Mouse (Mus musculus): ENCODE measurements around the gene Ost4. TPM values are rescaled to one million over a fixed set of nuclear protein-coding genes. Genes with fewer than 3 reads are reported as not detected.

The Ost4 gene
- polyA plus RNA-seq, 1 experiment: 211 TPM

DNA sequence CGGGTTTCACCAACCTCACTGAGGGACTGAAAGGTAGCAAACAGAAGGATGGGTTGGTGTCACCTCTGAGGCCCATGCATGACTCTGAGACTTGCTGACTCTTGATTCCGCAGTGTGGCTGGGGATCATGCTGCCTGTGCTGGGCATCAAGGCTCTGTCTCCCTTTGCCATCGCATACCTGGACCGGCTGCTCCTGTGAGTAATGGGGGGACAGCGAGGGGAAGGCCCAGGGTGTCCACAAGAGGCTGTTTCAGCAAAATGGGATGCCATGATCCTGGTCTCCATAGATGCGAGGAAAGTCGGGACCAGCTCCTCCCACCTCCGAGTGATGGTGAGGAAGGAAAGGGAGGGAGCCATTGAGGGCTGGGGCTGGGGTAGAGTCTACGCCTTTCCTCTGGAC lies 35.0 kb downstream of the Ost4 start:
- 91% methylated on average over 9 of the region's 9 CpGs for WGBS

GRCm38 (mm10) chr5:30870131-30870406 lies 37.5 kb downstream of the Ost4 start:
- WGBS: 7% methylated on average over 2 of the region's 2 CpGs
- H3K27ac ChIP-seq (ENCODE audit: insufficient read depth, low read depth, low read length): 0 out of 2 replicates have a peak overlapping the region, but pooled peaks have one; percentile 3

More for the DNA sequence above, 35.0 kb downstream of the Ost4 start:
- Histone ChIP-seq H3K4me3 (ENCODE audit: low read depth, low read length) (no peak overlapping the region), H3K4me1 (ENCODE audit: control insufficient read depth, insufficient read depth, insufficient read length, low read length) (peaks cover 4% of the 10 kb centered on the region; the same call in 1 of the 2 replicates), H3K36me3 (ENCODE audit: control insufficient read depth, insufficient read depth, low read length) (peaks cover 60% of the 10 kb centered on the region), H3K27me3 (ENCODE audit: control insufficient read depth, insufficient read depth, low read length) (no peaks in the 10 kb centered on the region), H3K27ac (ENCODE audit: insufficient read depth, low read depth, low read length) (no peak overlapping the region)
- TF ChIP-seq CTCF (IDR thresholded peaks at IDR 0.05; ENCODE audit: extremely low read depth, insufficient read length, insufficient replicate concordance, low read depth, low read length) (no peak), POLR2A (IDR thresholded peaks at IDR 0.05; ENCODE audit: low read depth, low read length) (no peak)

GRCm38 (mm10) chr5:30869405-30870130 lies 38.0 kb downstream of the Ost4 start:
- TF ChIP-seq CTCF (IDR thresholded peaks at IDR 0.05; ENCODE audit: extremely low read depth, insufficient read length, insufficient replicate concordance, low read depth, low read length) (no peak), POLR2A (IDR thresholded peaks at IDR 0.05; ENCODE audit: low read depth, low read length) (peak; percentile 83)
- peak overlapping the region; percentile 73 for H3K4me3 ChIP-seq (ENCODE audit: low read depth, low read length)
- peak overlapping the region; percentile 3; the same call in 1 of the 2 replicates for H3K27ac ChIP-seq (ENCODE audit: insufficient read depth, low read depth, low read length)
- WGBS: under 1% methylated on average over 63 of the region's 63 CpGs
- H3K36me3 ChIP-seq (ENCODE audit: control insufficient read depth, insufficient read depth, low read length): peaks cover 31% of the 10 kb centered on the region
- H3K27me3 ChIP-seq (ENCODE audit: control insufficient read depth, insufficient read depth, low read length): no peaks in the 10 kb centered on the region
- H3K4me1 ChIP-seq (ENCODE audit: control insufficient read depth, insufficient read depth, insufficient read length, low read length): peaks cover 4% of the 10 kb centered on the region; the same call in 1 of the 2 replicates

More at GRCm38 (mm10) chr5:30870131-30870406, 37.5 kb downstream of the Ost4 start:
- Histone ChIP-seq H3K4me1 (ENCODE audit: control insufficient read depth, insufficient read depth, insufficient read length, low read length) (peaks cover 4% of the 10 kb centered on the region; the same call in 1 of the 2 replicates), H3K4me3 (ENCODE audit: low read depth, low read length) (peak overlapping the region; percentile 73), H3K36me3 (ENCODE audit: control insufficient read depth, insufficient read depth, low read length) (peaks cover 36% of the 10 kb centered on the region), H3K27me3 (ENCODE audit: control insufficient read depth, insufficient read depth, low read length) (no peaks in the 10 kb centered on the region)
- TF ChIP-seq POLR2A (IDR thresholded peaks at IDR 0.05; ENCODE audit: low read depth, low read length) (no peak), CTCF (IDR thresholded peaks at IDR 0.05; ENCODE audit: extremely low read depth, insufficient read length, insufficient replicate concordance, low read depth, low read length) (no peak)

DNA sequence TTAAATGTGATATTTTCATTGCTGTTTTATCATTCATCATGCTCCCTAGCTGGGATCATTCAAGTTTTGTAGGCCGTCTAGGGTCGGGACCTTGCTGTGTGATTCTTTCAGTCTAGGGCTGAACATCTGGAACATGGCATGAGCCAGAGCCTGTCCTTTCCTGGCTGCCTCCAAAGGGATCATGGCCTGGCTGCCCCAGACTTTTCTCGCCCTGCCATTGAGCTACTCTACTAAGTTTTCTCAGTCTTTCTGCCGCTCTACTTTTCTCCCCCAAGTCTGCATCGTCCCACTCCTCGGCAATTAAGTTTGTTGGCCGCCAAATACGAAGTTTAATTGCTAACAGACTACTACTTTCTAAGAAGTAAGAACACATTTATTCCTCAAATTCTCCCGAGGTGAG lies 38.6 kb downstream of the Ost4 start:
- H3K36me3 ChIP-seq (ENCODE audit: control insufficient read depth, insufficient read depth, low read length): peaks cover 28% of the 10 kb centered on the region
- H3K4me1 ChIP-seq (ENCODE audit: control insufficient read depth, insufficient read depth, insufficient read length, low read length): peaks cover 4% of the 10 kb centered on the region; the same call in 1 of the 2 replicates
- H3K27me3 ChIP-seq (ENCODE audit: control insufficient read depth, insufficient read depth, low read length): no peaks in the 10 kb centered on the region
- peak overlapping the region; percentile 73 for H3K4me3 ChIP-seq (ENCODE audit: low read depth, low read length)
- TF ChIP-seq POLR2A (IDR thresholded peaks at IDR 0.05; ENCODE audit: low read depth, low read length): no peak
- TF ChIP-seq CTCF (IDR thresholded peaks at IDR 0.05; ENCODE audit: extremely low read depth, insufficient read length, insufficient replicate concordance, low read depth, low read length): no peak
- WGBS: 13% methylated on average over 9 of the region's 9 CpGs
- H3K27ac ChIP-seq (ENCODE audit: insufficient read depth, low read depth, low read length): no peak overlapping the region

- TF ChIP-seq POLR2A (IDR thresholded peaks at IDR 0.05; ENCODE audit: low read depth, low read length): no peak
- no peak for TF ChIP-seq CTCF (IDR thresholded peaks at IDR 0.05; ENCODE audit: extremely low read depth, insufficient read length, insufficient replicate concordance, low read depth, low read length)
- H3K4me1 ChIP-seq (ENCODE audit: control insufficient read depth, insufficient read depth, insufficient read length, low read length): peaks cover 4% of the 10 kb centered on the region; the same call in 1 of the 2 replicates
- H3K27ac ChIP-seq (ENCODE audit: insufficient read depth, low read depth, low read length): no peak within 1 kb of the TSS
- WGBS: 94% methylated on average over 3 of the region's 3 CpGs
- no peaks in the 10 kb centered on the region for H3K27me3 ChIP-seq (ENCODE audit: control insufficient read depth, insufficient read depth, low read length)
- H3K4me3 ChIP-seq (ENCODE audit: low read depth, low read length): no peak within 1 kb of the TSS
- H3K36me3 ChIP-seq (ENCODE audit: control insufficient read depth, insufficient read depth, low read length): peaks cover 16% of the 10 kb centered on the region
Observed at GRCm38 (mm10) chr5:30867712-30868111, 39.9 kb downstream of the Ost4 start, which contains the start of gene Tmem214. Gene Tmem214, plus strand, starts transcription at chr5:30868012.

DNA sequence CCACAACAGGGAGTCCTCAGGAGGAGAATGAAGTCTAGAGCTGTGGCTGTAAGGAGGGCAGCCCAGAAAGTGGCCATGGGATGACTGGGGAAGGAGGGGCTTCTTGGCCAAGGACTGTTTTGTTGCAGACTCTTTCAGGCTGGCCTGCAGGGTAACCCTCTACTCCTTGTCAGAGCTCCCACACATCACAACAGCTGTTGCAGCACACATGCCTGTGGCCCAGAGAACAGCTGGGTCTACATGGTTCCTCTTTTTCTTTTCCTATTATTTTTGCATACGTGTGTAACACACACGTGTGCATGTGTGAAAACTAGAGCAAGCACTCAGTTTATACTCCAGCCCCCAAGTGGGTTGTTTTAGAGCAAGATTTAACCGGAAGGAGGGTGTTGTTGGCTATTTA lies 40.7 kb downstream of the Ost4 start:
- TF ChIP-seq POLR2A (IDR thresholded peaks at IDR 0.05; ENCODE audit: low read depth, low read length) (no peak), CTCF (IDR thresholded peaks at IDR 0.05; ENCODE audit: extremely low read depth, insufficient read length, insufficient replicate concordance, low read depth, low read length) (no peak)
- H3K27ac ChIP-seq (ENCODE audit: insufficient read depth, low read depth, low read length): no peak overlapping the region
- 88% methylated on average over 3 of the region's 3 CpGs for WGBS

DNA sequence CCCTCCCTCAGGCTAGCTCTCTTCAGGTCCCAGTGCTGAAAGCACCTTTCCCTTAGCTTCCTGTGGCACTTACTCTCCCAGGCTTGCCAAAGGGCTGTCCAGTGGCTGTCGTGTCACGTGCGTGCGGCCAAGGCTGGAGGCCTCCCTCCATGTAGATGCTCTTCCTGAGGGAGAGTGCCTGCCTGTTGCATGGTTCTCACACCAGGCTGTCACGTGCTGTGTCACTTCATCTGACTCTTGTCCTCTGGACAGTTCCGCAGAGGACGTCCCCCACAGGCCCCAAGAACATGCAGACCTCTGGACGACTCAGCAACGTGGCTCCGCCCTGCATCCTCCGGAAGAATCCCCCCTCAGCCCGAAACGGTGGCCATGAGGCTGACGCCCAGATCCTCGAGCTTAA lies 43.3 kb downstream of the Ost4 start:
- TF ChIP-seq POLR2A (IDR thresholded peaks at IDR 0.05; ENCODE audit: low read depth, low read length) (no peak), CTCF (IDR thresholded peaks at IDR 0.05; ENCODE audit: extremely low read depth, insufficient read length, insufficient replicate concordance, low read depth, low read length) (no peak)
- H3K4me1 ChIP-seq (ENCODE audit: control insufficient read depth, insufficient read depth, insufficient read length, low read length): no peaks in the 10 kb centered on the region; the same call in 1 of the 2 replicates
- H3K27me3 ChIP-seq (ENCODE audit: control insufficient read depth, insufficient read depth, low read length): no peaks in the 10 kb centered on the region
- H3K4me3 ChIP-seq (ENCODE audit: low read depth, low read length): no peak overlapping the region
- no peak overlapping the region for H3K27ac ChIP-seq (ENCODE audit: insufficient read depth, low read depth, low read length)
- no peaks in the 10 kb centered on the region for H3K36me3 ChIP-seq (ENCODE audit: control insufficient read depth, insufficient read depth, low read length)
- 59% methylated on average over 15 of the region's 15 CpGs for whole genome bisulfite sequencing

More for the DNA sequence above, 40.7 kb downstream of the Ost4 start:
- Histone ChIP-seq H3K36me3 (ENCODE audit: control insufficient read depth, insufficient read depth, low read length) (peaks cover 7% of the 10 kb centered on the region), H3K4me3 (ENCODE audit: low read depth, low read length) (no peak overlapping the region), H3K27me3 (ENCODE audit: control insufficient read depth, insufficient read depth, low read length) (no peaks in the 10 kb centered on the region), H3K4me1 (ENCODE audit: control insufficient read depth, insufficient read depth, insufficient read length, low read length) (peaks cover 4% of the 10 kb centered on the region; the same call in 1 of the 2 replicates)
